Mouse (Mus musculus) embryonic fibroblast, embryonic 13.5 days (primary cell): ENCODE results near the gene Inpp5f. TPM values are rescaled to one million over a fixed set of nuclear protein-coding genes. Genes with fewer than 3 reads are reported as not detected.

Source experiments
- H3K27ac ChIP-seq: 2 replicates; pipeline ENCODE4 v1.5.1; 2012; ENCODE audit warnings: low read length, control low read depth, inconsistent platforms; ENCODE audit not compliant: insufficient read depth
- H3K4me1 ChIP-seq: 2 replicates; pipeline ENCODE4 v1.6.1; 2011; ENCODE audit warnings: low read length; ENCODE audit not compliant: control insufficient read depth, insufficient read depth
- H3K4me3 ChIP-seq: 2 replicates; pipeline ENCODE4 v1.5.1; 2011; ENCODE audit warnings: mild to moderate bottlenecking, control low read depth, low read length; ENCODE audit not compliant: insufficient read depth
- CTCF ChIP-seq: IDR thresholded peaks from 2 replicates; pipeline ENCODE4 v1.5.1; 2011; ENCODE audit warnings: mild to moderate bottlenecking, control low read depth, low read length, moderate library complexity, borderline replicate concordance; ENCODE audit not compliant: insufficient read depth
- POLR2A ChIP-seq: IDR thresholded peaks from 2 replicates; pipeline ENCODE4 v1.6.1; 2011; ENCODE audit warnings: low read depth, mild to moderate bottlenecking, control low read depth, low read length, moderate library complexity
- polyA plus RNA-seq: library from polyadenylated mRNA; stranded (reverse); fragments of >200 nt; gene quantifications from 2 replicates; pipeline ENCODE4 v1.2.4, GENCODE M21; 2011; ENCODE audit warnings: low read depth; ENCODE audit not compliant: missing spikeins, insufficient read length

Gene Inpp5f
- polyA plus RNA-seq, 1 experiment = 24.4 TPM

DNA sequence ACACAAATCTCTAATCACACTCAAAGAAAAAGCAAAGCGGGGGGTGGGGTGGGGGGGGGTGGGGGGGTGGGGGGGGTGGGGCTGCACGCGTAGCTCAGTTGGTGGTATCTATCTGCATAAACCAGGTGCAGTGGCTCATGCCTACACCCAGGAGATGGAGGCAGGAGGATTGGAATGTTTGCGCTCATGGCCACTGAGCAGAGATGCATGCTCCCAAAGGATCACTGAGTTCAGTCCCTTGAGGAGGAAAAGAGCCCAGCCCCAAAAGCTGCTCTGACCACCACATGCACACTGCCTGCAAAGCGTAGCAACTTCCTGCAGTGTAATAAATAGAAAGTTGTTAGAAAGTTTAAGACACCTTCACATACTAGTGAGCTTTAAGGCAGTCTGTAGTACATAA is 116.6 kb downstream of the Inpp5f start:
- TF ChIP-seq POLR2A (no peak), CTCF (no peak)
- Histone ChIP-seq H3K4me1 (peaks cover 7% of the 10 kb centered on the region; the same call in 1 of the 2 replicates), H3K27ac (no peak overlapping the region), H3K4me3 (no peak overlapping the region)

DNA sequence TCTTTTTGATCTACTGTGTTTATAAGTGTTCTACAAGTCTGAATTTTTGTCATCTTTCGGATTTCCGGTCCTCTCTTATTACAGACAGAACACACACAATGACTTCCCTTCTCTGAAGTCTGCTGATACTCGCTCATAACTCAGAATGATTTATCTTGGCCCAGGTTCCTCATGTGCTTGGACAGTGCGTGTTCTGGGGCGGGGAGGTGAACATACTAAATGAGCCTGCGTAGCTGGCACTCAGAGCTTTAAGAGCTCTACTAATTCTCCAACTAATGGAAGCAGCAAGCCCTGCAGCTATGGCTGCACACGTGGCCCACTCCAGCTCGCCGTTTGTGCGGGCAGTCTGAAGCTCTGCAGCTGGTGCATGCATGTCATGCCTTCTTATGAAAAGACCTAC is 117.6 kb downstream of the Inpp5f start:
- peaks cover 7% of the 10 kb centered on the region; the same call in 1 of the 2 replicates for H3K4me1 ChIP-seq
- no peak overlapping the region for H3K4me3 ChIP-seq
- TF ChIP-seq POLR2A = no peak
- TF ChIP-seq CTCF = no peak
- H3K27ac ChIP-seq = no peak overlapping the region

DNA sequence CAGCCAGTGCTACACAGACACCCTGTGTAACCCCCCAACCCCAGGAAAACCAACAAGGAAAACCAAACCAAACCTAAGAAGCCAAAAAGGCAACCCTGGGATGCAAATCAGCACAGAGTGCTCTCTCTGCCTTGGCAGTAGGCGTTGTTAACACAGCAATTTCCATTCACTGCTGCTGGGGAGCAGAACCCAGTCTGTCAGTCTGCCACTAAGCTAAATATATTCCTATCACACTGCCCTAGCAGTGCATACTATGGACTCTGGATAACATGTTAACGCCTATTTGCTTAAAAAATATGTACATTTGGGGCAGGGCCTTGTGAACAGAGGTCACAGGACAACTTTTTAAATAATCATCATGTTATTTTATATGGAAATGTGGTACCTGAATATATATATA is 120.5 kb downstream of the Inpp5f start:
- Histone ChIP-seq H3K4me1 (peaks cover 3% of the 10 kb centered on the region; the same call in 1 of the 2 replicates), H3K27ac (no peak overlapping the region), H3K4me3 (no peak overlapping the region)
- TF ChIP-seq CTCF = no peak
- no peak for TF ChIP-seq POLR2A

DNA sequence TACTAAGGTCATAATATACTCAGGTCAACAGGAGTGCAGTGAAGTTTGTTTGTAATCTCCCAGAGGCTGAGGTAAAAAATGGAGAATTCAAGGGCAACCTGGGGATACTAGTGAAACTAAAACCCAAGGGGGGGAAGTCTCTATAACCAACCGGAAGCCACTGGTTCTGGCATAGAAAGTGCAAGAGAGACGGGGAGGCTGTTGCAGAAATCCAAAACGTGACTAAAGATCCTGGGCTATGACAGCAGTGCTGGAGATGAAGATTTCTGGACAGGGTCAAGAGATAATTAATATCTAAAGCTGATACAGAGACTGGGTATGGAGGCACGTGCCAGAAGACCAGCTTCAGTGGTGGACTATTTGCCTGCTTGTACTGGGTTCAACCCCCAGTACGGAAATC is 126.9 kb downstream of the Inpp5f start:
- peaks cover 5% of the 10 kb centered on the region; the same call in 1 of the 2 replicates for H3K4me1 ChIP-seq
- TF ChIP-seq CTCF (no peak), POLR2A (no peak)
- H3K27ac ChIP-seq = no peak overlapping the region
- peak overlapping the region; percentile 14; the same call in 1 of the 2 replicates for H3K4me3 ChIP-seq

DNA sequence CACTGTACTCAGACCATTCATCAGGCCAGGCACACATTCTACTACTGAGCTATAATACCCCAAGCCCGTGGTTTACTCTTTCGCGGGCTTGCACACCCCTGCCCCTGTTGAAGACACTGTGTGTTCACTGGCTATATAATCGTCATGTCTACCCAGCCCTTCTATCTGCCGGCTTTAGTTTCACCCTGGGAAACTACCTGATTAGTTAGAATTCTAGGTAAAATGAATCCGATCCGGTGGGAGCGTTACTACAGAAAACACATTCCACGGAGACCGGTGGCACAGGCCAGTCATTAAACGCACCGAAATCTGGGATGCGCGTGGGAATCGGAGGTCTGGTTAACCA is 128.0 kb downstream of the Inpp5f start:
- Histone ChIP-seq H3K4me1 (peaks cover 5% of the 10 kb centered on the region; the same call in 1 of the 2 replicates), H3K4me3 (peak overlapping the region; percentile 97), H3K27ac (no peak overlapping the region)
- TF ChIP-seq CTCF (no peak), POLR2A (no peak)

DNA sequence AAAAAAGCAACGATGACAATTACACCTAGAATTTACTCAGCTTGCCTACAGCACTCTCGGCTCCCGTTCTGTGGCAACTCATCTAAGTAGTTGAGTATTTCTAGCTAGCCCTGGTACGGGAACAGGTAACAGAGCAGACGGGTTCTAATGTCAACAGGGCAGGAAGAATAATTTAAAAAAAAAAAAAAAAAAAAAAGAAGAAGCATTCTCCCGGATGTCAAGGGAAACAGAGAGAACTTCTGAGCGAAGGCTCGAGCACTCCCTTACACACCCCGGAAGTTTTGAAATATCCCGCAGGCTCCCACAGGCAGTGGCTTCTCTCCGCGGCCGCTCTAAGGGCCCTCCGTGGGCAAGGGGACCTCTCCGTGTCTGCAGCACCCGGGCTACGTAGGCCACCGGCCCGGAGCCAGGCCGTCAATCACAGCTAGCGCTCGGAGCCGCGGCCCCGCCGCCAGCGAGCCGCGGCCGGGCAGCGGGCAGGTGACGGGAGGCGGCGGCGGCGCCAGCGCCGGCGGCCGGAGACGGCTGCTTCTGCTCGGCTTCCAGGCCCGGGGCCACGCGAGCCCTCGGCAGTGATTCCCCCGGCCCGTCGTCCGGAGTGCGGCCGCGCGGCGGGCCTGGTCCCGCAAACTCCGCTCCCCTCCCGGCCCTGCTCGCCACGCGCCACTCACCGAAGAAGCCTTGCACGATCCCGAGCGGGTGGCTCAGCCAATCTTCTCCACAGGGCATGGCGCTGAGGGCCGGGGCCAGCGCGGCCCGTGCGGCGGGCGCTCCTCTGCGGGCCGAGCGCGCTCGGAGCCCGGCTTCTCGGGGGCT is 128.5 kb downstream of the Inpp5f start:
- Histone ChIP-seq H3K4me3 (peak overlapping the region; percentile 97), H3K27ac (0 out of 2 replicates have a peak overlapping the region, but pooled peaks have one; percentile 3), H3K4me1 (peaks cover 5% of the 10 kb centered on the region; the same call in 1 of the 2 replicates)
- TF ChIP-seq CTCF (no peak), POLR2A (no peak)

DNA sequence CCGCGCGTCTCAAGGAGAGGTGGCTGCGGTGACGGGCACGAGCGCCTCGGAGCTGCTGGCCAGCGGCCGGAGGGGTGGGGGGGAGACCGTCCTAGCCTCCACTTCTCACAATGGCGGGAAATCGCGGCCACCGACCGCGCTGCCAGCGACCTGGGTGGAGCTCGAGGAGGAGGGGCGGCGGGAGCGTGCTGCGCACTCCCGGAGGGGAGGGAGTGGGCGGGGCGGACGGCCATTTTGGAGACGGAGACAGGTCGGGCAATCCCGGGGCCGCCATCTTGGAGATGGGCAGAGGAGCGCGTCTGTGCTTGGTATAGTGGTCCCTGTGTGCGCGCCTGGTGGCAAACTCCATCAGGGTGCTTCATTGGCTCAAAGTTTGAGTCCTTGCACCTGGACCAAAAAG is 129.2 kb downstream of the Inpp5f start, which contains the start of gene Mcmbp:
Gene Mcmbp, minus strand, starts transcription at position 162 of the 400 bp plus-strand sequence.
- TF ChIP-seq POLR2A (peak; percentile 59), CTCF (no peak)
- Histone ChIP-seq H3K4me1 (peaks cover 5% of the 10 kb centered on the region; the same call in 1 of the 2 replicates), H3K4me3 (peak within 1 kb of the TSS; percentile 97), H3K27ac (0 out of 2 replicates have a peak within 1 kb of the TSS, but pooled peaks have one; percentile 3)

DNA sequence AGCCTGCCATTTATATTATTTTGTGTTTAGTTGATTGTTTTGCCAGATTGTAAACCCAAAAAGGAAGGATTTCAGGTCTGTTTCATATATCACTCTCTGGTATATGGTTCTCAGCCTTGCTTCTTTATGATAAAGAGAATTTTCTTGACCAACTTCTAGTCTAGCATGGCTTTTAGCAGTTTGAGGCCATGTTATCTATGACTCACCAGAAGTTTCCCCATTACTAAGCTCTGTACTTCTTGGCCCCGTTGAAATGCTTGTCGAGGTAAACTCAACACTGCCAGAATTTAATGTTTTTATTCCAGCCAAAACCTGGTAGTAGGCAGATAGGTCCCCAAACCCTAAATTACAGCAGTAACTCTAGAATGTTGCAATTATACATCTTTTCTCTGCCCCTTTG is 132.8 kb downstream of the Inpp5f start:
- Histone ChIP-seq H3K27ac (peak overlapping the region; percentile 51; the same call in 1 of the 2 replicates), H3K4me1 (peaks cover 8% of the 10 kb centered on the region; the same call in 1 of the 2 replicates), H3K4me3 (peak overlapping the region; percentile 61)
- TF ChIP-seq CTCF (no peak), POLR2A (no peak)

DNA sequence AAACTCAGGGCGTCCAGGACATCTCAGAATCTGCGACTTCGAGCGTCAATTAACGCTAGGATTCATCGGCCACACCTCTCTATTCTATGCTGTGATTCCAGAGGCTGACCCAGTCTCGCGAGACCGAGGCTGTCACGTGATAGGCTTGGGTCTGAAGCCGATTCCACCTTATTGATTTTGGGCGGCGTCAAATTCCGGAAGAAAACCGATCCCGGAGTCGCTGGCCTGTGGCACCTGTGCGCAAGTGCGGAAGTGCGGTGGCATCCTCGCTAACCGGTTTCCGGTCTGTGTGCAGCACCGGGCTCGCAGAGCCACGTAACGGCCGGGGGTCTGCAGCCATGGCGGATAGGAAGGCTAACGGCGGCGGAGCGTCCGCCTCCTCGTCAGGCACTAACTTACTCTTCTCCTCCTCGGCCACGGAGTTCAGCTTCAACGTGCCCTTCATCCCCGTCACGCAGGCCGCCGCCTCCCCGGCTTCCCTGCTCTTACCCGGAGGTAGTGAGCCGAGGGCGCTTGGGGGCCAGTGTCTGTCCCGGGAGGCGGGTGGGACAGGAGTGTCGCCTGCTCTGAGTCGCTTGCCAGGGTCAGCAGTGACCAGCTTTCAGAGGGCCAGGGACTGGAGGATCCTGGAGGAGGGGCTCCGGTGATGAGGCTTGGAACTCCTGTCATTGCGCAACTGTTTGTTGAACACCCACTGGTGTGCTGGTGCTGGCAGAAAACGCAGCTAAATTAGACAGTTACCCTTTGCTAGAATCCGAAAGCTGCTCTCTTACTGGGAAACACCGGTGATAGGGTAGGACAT is 133.8 kb downstream of the Inpp5f start, which contains the start of gene Sec23ip:
Gene Sec23ip, plus strand, starts transcription at position 260 of the 802 bp plus-strand sequence.
- H3K4me1 ChIP-seq = peaks cover 9% of the 10 kb centered on the region; the same call in 1 of the 2 replicates
- peak within 1 kb of the TSS; percentile 96 for H3K4me3 ChIP-seq
- peak within 1 kb of the TSS; percentile 51; the same call in 1 of the 2 replicates for H3K27ac ChIP-seq
- TF ChIP-seq POLR2A = peak; percentile 86
- TF ChIP-seq CTCF = no peak

Other genes starting within 250 kb of the Inpp5f start
- gene Rgs10, start 192.6 kb upstream of the Inpp5f start, polyA plus RNA-seq = 15.8 and 26.6 TPM in 2 replicates
- gene Tial1, start 149.6 kb upstream of the Inpp5f start, polyA plus RNA-seq = 111 and 123 TPM in 2 replicates
- 63.4 and 70.8 TPM in 2 replicates for gene Bag3, start 87.7 kb upstream of the Inpp5f start, polyA plus RNA-seq
- gene Mcmbp, start 129.2 kb downstream of the Inpp5f start, polyA plus RNA-seq = 39.8 and 44.0 TPM in 2 replicates
- gene Sec23ip, start 133.6 kb downstream of the Inpp5f start, polyA plus RNA-seq = 58.0 and 64.1 TPM in 2 replicates